Mouse (Mus musculus): Measurements from ENCODE around the gene Nup107. TPM values are rescaled to one million over a fixed set of nuclear protein-coding genes. Genes with fewer than 3 reads are reported as not detected.
A peak's percentile ranks its signal among the peaks of the same experiment; 100 is the strongest.
"Not testable (repeated sequence)": the region's sequence is repeated elsewhere in the genome, so short reads cannot be mapped to it uniquely, and the experiment has no call there.

Nup107 gene
- polyA plus RNA-seq, 1 experiment from 2014 or later: 87.6 TPM

DNA sequence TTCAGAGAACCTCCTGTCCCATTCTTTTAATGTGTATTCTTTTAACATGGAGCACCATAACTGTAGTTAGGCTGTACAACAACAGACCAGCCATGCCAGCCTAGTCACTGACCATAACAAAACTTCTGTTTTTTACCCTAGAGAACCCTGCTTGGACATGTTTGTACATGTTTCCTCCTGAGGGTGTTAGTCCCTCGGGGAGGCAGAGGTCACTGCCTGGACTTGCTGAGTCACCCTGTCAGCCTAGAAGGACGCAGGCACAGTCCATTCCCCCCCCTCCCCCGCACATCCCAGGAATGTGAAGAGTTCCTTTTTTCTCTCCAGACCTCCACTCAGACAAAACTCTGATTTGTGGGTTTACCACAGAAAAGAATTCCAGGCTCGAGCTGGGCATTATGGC lies 74.9 kb downstream of the Nup107 start:
- Histone ChIP-seq H3K4me1 (ENCODE audit: control insufficient read depth, insufficient read depth, low read length) (0 out of 2 replicates have a peak, but pooled peaks cover 2% of the 10 kb centered on the region), H3K27ac (ENCODE audit: low read depth, low read length) (no peak overlapping the region), H3K9ac (ENCODE audit: low read length) (no peak overlapping the region), H3K4me2 (ENCODE audit: low read depth) (no peak overlapping the region), H3K36me3 (ENCODE audit: control insufficient read depth, insufficient read depth, low read length) (no peaks in the 10 kb centered on the region), H3K27me3 (ENCODE audit: control insufficient read depth, insufficient read depth, low read length) (no peaks in the 10 kb centered on the region), H3K4me3 (ENCODE audit: low read depth, low read length) (no peak overlapping the region), H3K9me3 (ENCODE audit: control insufficient read depth, low read length) (no peaks in the 10 kb centered on the region)
- DNase-seq (ENCODE audit: low spot score) (peak; percentile 33), ATAC-seq (ENCODE audit: insufficient read depth, low FRiP score, low TSS enrichment) (no peak)
- WGBS: 13% methylated on average over 4 of the region's 4 CpGs

DNA sequence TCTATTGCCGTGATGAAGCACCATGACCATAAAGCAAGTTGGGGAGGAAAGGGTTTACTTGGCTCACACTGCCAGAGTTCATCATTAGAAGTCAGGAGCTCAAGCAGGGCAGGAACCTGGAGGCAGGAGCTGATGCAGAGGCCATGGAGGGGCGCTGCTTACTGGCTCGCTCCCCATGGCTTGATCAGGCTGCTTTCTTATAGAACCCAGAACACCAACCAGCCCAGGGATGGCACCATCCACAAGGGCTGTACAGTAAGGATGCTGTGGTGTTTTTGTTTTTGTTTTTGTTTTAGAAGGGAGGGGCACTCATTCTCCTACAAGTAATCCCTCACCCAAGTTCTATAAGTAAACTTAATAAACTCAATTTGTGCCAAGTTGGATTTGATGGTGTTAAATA lies 75.8 kb downstream of the Nup107 start:
- H3K27ac ChIP-seq (ENCODE audit: low read depth, low read length): no peak overlapping the region
- no peaks in the 10 kb centered on the region for H3K27me3 ChIP-seq (ENCODE audit: control insufficient read depth, insufficient read depth, low read length)
- ATAC-seq (ENCODE audit: insufficient read depth, low FRiP score, low TSS enrichment) (no peak), DNase-seq (ENCODE audit: low spot score) (no peak)
- 0 out of 2 replicates have a peak, but pooled peaks cover 2% of the 10 kb centered on the region for H3K4me1 ChIP-seq (ENCODE audit: control insufficient read depth, insufficient read depth, low read length)
- no peaks in the 10 kb centered on the region for H3K9me3 ChIP-seq (ENCODE audit: control insufficient read depth, low read length)
- H3K36me3 ChIP-seq (ENCODE audit: control insufficient read depth, insufficient read depth, low read length): no peaks in the 10 kb centered on the region
- WGBS: 85% methylated on average over 3 of the region's 3 CpGs
- H3K4me3 ChIP-seq (ENCODE audit: low read depth, low read length): no peak overlapping the region
- no peak overlapping the region for H3K4me2 ChIP-seq (ENCODE audit: low read depth)
- no peak overlapping the region for H3K9ac ChIP-seq (ENCODE audit: low read length)

DNA sequence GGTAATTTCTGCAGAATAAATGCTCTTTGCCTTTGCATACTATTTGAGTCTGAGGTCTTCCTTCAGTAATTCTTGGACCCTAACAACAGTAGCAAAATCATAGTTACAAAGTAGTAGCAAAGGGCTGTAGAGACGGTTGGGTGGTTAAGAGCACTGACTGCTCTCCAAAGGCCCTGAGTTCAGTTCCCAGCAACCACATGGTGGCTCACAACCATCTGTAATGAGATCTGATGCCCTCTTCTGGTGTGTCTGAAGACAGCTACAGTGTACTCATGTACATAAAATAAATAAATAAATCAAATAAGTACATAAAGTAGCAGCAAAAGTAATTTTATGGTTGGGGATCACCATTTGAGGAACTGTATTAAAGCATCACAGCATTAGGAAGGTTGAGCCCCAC lies 76.9 kb downstream of the Nup107 start:
- 92% methylated on average over 1 of the region's 1 CpGs for WGBS
- not testable (repeated sequence) for H3K27me3 ChIP-seq (ENCODE audit: control insufficient read depth, insufficient read depth, low read length); H3K36me3 ChIP-seq (ENCODE audit: control insufficient read depth, insufficient read depth, low read length); H3K4me2 ChIP-seq (ENCODE audit: low read depth); H3K9ac ChIP-seq (ENCODE audit: low read length); H3K4me1 ChIP-seq (ENCODE audit: control insufficient read depth, insufficient read depth, low read length); H3K4me3 ChIP-seq (ENCODE audit: low read depth, low read length); H3K9me3 ChIP-seq (ENCODE audit: control insufficient read depth, low read length); DNase-seq (ENCODE audit: low spot score); H3K27ac ChIP-seq (ENCODE audit: low read depth, low read length); ATAC-seq (ENCODE audit: insufficient read depth, low FRiP score, low TSS enrichment)

DNA sequence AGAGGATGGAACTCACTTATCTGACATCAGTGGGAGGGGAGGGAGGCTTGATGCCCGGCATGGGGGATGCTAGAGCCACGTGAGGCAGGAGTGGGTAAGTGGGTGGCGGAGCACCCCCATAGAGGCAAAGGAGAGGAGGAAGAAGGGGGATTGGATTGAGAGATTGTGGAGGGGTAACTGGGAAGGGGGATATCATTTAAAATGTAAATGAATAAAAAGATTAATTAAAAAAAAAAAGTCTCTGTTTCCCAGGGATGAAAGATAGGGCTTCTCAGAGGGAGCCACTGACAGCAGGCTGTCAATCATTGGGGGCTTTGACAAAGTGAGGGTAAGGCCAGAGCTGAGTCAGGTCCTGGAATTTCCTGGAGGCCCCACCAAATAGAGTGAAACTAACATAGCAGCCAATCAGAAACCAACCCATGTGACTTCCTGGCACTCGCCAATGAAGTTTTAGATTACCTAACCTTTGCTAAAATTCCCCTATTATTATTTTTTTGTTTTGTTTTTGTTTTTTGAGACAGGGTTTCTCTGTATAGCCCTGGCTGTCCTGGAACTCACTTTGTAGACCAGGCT lies 77.5 kb downstream of the Nup107 start:
- H3K27me3 ChIP-seq (ENCODE audit: control insufficient read depth, insufficient read depth, low read length): no peaks in the 10 kb centered on the region
- DNase-seq (ENCODE audit: low spot score) (no peak), ATAC-seq (ENCODE audit: insufficient read depth, low FRiP score, low TSS enrichment) (no peak)
- H3K9me3 ChIP-seq (ENCODE audit: control insufficient read depth, low read length): no peaks in the 10 kb centered on the region
- no peak overlapping the region for H3K27ac ChIP-seq (ENCODE audit: low read depth, low read length)
- H3K4me1 ChIP-seq (ENCODE audit: control insufficient read depth, insufficient read depth, low read length): 0 out of 2 replicates have a peak, but pooled peaks cover 6% of the 10 kb centered on the region
- H3K9ac ChIP-seq (ENCODE audit: low read length): no peak overlapping the region
- H3K4me3 ChIP-seq (ENCODE audit: low read depth, low read length): no peak overlapping the region
- H3K4me2 ChIP-seq (ENCODE audit: low read depth): no peak overlapping the region
- no peaks in the 10 kb centered on the region for H3K36me3 ChIP-seq (ENCODE audit: control insufficient read depth, insufficient read depth, low read length)
- WGBS: 77% methylated on average over 4 of the region's 4 CpGs

DNA sequence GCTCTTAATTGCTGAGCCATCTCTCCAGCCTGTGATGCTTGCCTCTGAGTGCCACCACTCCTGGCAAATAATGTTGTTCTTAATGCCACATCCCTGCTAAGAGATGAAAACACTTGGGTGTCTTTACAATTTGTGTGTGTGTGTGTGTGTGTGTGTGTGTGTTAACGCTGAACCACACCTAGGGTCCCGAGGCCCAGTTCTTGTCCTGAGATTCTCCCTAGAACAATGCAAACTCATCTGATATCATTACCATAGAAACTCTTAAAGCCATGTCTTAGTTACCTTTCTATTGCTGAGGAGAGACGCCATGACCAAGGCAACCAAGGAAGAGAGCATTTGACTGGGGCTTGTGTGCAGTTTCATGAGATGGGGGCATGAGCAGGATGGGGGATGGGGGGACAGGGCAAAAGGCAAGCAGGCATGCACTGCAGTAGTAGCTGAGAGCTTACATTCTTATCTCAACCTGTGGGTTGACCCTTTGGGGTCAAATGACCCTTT lies 78.4 kb downstream of the Nup107 start:
- WGBS: 78% methylated on average over 3 of the region's 3 CpGs

DNA sequence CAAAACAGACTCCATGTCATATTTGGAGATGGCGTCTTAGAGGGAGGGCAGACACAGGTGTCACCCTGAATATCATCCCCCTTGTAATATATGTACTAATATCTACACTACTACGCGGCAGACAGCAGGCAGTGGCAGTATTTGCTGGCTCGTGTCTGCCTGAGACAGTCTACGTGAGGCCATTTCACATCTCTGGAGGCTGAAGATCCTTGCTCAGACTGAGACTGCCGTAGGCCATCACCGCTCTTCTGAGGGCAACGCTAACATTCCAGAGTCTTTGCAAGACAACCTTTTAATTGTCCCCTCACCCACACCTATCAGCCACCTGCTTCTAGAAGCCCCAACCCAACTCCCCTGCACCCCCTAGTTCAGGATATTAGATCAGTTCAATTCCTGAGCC lies 79.0 kb downstream of the Nup107 start:
- no peaks in the 10 kb centered on the region for H3K9me3 ChIP-seq (ENCODE audit: control insufficient read depth, low read length)
- ATAC-seq (ENCODE audit: insufficient read depth, low FRiP score, low TSS enrichment) (no peak), DNase-seq (ENCODE audit: low spot score) (no peak)
- no peak overlapping the region for H3K9ac ChIP-seq (ENCODE audit: low read length)
- H3K4me3 ChIP-seq (ENCODE audit: low read depth, low read length): no peak overlapping the region
- no peaks in the 10 kb centered on the region for H3K36me3 ChIP-seq (ENCODE audit: control insufficient read depth, insufficient read depth, low read length)
- no peak overlapping the region for H3K27ac ChIP-seq (ENCODE audit: low read depth, low read length)
- H3K27me3 ChIP-seq (ENCODE audit: control insufficient read depth, insufficient read depth, low read length): no peaks in the 10 kb centered on the region
- H3K4me1 ChIP-seq (ENCODE audit: control insufficient read depth, insufficient read depth, low read length): peaks cover 12% of the 10 kb centered on the region; the same call in 1 of the 2 replicates
- WGBS: 93% methylated on average over 8 of the region's 8 CpGs
- H3K4me2 ChIP-seq (ENCODE audit: low read depth): no peak overlapping the region

More for the DNA sequence above, 78.4 kb downstream of the Nup107 start:
- no peak overlapping the region for H3K9ac ChIP-seq (ENCODE audit: low read length)
- no peaks in the 10 kb centered on the region for H3K9me3 ChIP-seq (ENCODE audit: control insufficient read depth, low read length)
- no peaks in the 10 kb centered on the region for H3K36me3 ChIP-seq (ENCODE audit: control insufficient read depth, insufficient read depth, low read length)
- DNase-seq (ENCODE audit: low spot score) (no peak), ATAC-seq (ENCODE audit: insufficient read depth, low FRiP score, low TSS enrichment) (no peak)
- peaks cover 10% of the 10 kb centered on the region; the same call in 1 of the 2 replicates for H3K4me1 ChIP-seq (ENCODE audit: control insufficient read depth, insufficient read depth, low read length)
- H3K27me3 ChIP-seq (ENCODE audit: control insufficient read depth, insufficient read depth, low read length): no peaks in the 10 kb centered on the region
- no peak overlapping the region for H3K4me3 ChIP-seq (ENCODE audit: low read depth, low read length)
- no peak overlapping the region for H3K4me2 ChIP-seq (ENCODE audit: low read depth)
- no peak overlapping the region for H3K27ac ChIP-seq (ENCODE audit: low read depth, low read length)

DNA sequence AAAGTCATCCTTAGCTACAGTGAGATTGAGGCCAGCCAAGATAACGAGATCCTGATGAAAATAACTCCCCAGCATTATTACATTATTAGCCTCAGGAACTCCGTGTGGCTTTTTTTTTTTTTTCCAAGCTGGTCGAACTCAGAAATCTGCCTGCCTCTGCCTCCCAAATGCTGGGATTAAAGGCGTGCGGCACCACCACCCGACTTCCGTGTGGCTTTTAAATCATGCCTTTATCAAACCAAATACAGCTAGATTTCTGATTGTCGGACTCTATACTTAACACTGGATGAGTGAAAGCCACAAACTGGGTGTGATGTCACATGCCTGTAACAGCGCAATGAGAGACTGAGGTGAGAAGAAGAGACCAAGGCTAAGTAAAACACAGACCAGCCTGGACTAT lies 79.6 kb downstream of the Nup107 start:
- ATAC-seq (ENCODE audit: insufficient read depth, low FRiP score, low TSS enrichment) (no peak), DNase-seq (ENCODE audit: low spot score) (no peak)
- H3K36me3 ChIP-seq (ENCODE audit: control insufficient read depth, insufficient read depth, low read length): no peaks in the 10 kb centered on the region
- WGBS: 93% methylated on average over 9 of the region's 9 CpGs
- H3K4me1 ChIP-seq (ENCODE audit: control insufficient read depth, insufficient read depth, low read length): peaks cover 10% of the 10 kb centered on the region; the same call in 1 of the 2 replicates
- no peak overlapping the region for H3K9ac ChIP-seq (ENCODE audit: low read length)
- H3K27ac ChIP-seq (ENCODE audit: low read depth, low read length): no peak overlapping the region
- H3K27me3 ChIP-seq (ENCODE audit: control insufficient read depth, insufficient read depth, low read length): no peaks in the 10 kb centered on the region
- H3K4me2 ChIP-seq (ENCODE audit: low read depth): no peak overlapping the region
- no peak overlapping the region for H3K4me3 ChIP-seq (ENCODE audit: low read depth, low read length)
- no peaks in the 10 kb centered on the region for H3K9me3 ChIP-seq (ENCODE audit: control insufficient read depth, low read length)

DNA sequence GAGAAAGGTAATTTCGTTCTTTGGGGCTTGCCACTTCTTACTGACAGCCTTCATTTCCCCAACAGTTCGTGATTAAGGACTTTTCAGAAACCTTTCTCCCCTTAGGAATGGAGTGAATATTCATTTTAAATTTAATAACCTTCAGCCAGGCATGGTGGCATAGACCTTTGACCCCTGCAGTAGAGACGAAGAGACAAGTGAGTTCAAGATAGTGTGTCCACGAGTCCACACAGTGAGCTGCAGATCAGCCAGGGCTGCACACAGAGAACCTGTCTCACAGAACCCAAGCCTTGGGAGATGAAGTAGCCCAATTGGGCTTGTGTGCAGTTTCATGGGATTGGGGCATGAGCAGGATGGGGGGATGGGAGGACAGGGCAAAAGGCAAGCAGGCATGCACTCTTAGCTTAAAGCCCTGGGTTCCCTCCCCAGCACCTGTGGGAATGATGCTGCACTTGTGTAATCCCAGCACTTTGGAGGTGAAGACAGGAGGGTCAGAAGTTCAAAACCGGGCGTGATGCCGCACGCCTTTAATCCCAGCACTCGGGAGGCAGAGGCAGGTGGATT lies 80.2 kb downstream of the Nup107 start:
- H3K4me3 ChIP-seq (ENCODE audit: low read depth, low read length): no peak overlapping the region
- H3K9me3 ChIP-seq (ENCODE audit: control insufficient read depth, low read length): no peaks in the 10 kb centered on the region
- WGBS: 90% methylated on average over 9 of the region's 9 CpGs
- no peak overlapping the region for H3K27ac ChIP-seq (ENCODE audit: low read depth, low read length)
- no peaks in the 10 kb centered on the region for H3K27me3 ChIP-seq (ENCODE audit: control insufficient read depth, insufficient read depth, low read length)
- no peak for ATAC-seq (ENCODE audit: insufficient read depth, low FRiP score, low TSS enrichment)
- 0 out of 2 replicates have a peak, but pooled peaks cover under 1% of the 10 kb centered on the region for H3K36me3 ChIP-seq (ENCODE audit: control insufficient read depth, insufficient read depth, low read length)
- no peak for DNase-seq (ENCODE audit: low spot score)
- H3K4me2 ChIP-seq (ENCODE audit: low read depth): no peak overlapping the region
- no peak overlapping the region for H3K9ac ChIP-seq (ENCODE audit: low read length)
- H3K4me1 ChIP-seq (ENCODE audit: control insufficient read depth, insufficient read depth, low read length): peaks cover 12% of the 10 kb centered on the region; the same call in 1 of the 2 replicates

DNA sequence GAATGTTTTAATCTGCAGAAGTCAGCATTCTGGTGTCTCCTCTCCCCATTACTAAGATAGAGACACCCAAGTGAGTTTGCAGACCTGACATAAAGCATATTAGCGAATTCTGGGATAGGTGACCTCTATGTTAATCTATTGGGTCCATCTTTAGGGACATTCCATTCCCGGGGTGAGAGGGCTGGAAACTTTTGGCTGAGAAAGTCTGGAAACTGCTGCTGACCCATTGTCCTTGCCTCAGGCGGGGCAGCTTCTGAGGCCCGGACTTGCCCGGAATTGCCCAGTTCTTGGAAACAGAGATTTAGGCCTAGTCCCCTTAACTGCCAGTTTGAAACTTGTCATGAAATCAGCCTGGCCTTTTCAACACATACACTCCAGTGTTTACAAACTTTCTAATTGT lies 81.1 kb downstream of the Nup107 start:
- 76% methylated on average over 5 of the region's 5 CpGs for WGBS
- no peak for DNase-seq (ENCODE audit: low spot score)
- H3K9ac ChIP-seq (ENCODE audit: low read length): peak overlapping the region; percentile 85
- H3K4me3 ChIP-seq (ENCODE audit: low read depth, low read length): peak overlapping the region; percentile 51
- ATAC-seq (ENCODE audit: insufficient read depth, low FRiP score, low TSS enrichment): no peak
- peak overlapping the region; percentile 60 for H3K4me2 ChIP-seq (ENCODE audit: low read depth)
- no peak overlapping the region for H3K27ac ChIP-seq (ENCODE audit: low read depth, low read length)
- H3K4me1 ChIP-seq (ENCODE audit: control insufficient read depth, insufficient read depth, low read length): peaks cover 13% of the 10 kb centered on the region; the same call in 1 of the 2 replicates
- H3K9me3 ChIP-seq (ENCODE audit: control insufficient read depth, low read length): no peaks in the 10 kb centered on the region
- H3K36me3 ChIP-seq (ENCODE audit: control insufficient read depth, insufficient read depth, low read length): 0 out of 2 replicates have a peak, but pooled peaks cover 5% of the 10 kb centered on the region
- no peaks in the 10 kb centered on the region for H3K27me3 ChIP-seq (ENCODE audit: control insufficient read depth, insufficient read depth, low read length)
